Mouse (Mus musculus): ENCODE measurements around the gene Blvrb. TPM values are rescaled to one million over a fixed set of nuclear protein-coding genes. Genes with fewer than 3 reads are reported as not detected.
A peak's percentile ranks its signal among the peaks of the same experiment; 100 is the strongest.

The Blvrb gene
- polyA plus RNA-seq, 1 experiment, result 8.5 TPM

DNA sequence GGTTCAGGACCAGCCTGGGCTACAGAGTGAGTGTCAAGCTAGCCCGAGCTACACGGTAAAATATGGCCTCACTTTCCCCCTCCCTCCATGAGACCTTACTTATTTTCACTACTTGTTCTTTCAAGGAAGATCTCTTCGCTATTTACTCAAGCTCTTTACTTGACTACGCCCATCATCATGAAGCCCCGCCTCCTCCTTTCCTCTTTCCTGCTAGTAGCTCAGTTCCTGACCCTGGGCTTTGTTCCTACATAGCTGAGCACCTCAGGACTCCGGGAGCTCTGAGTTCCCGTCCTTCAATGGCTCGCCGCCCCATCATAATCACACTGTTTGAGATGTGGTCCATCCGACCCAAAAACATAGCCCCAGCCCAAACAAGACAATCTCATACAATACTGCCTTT lies 14.4 kb upstream of the Blvrb start:
- Histone ChIP-seq H3K4me1 (ENCODE audit: control insufficient read depth, insufficient read depth, low read length) (peaks cover 4% of the 10 kb centered on the region), H3K36me3 (ENCODE audit: control insufficient read depth, insufficient read depth, low read length) (no peaks in the 10 kb centered on the region), H3K4me3 (ENCODE audit: control insufficient read depth, low read depth, low read length) (no peak overlapping the region), H3K27me3 (ENCODE audit: control insufficient read depth, insufficient read depth, low read length) (no peaks in the 10 kb centered on the region), H3K27ac (ENCODE audit: control insufficient read depth, insufficient read depth, low read depth, low read length) (no peak overlapping the region)
- TF ChIP-seq POLR2A (IDR thresholded peaks at IDR 0.05; ENCODE audit: control insufficient read depth, low read depth, low read length) (no peak), CTCF (IDR thresholded peaks at IDR 0.05; ENCODE audit: control insufficient read depth, insufficient read depth, insufficient replicate concordance, low read depth, low read length) (no peak)

DNA sequence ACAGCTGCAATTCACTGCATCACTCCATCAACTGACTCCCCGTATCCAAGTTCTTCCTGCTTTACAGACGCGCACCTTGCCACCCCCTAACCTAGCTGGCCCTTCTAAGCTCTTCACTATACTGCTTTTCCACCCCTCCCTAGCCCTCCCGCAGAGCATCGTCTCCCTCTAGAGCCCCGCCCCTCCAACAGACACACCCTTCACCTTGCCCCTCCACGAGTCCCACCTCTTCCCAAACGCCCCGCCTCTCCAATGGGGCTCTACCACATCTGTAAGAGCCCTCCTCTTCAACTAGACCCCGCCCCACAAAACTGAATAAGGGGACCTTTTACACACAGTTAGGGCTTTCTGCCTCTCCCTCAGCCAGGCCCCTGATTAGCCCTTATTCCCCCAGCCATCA lies 14.0 kb upstream of the Blvrb start:
- H3K4me3 ChIP-seq (ENCODE audit: control insufficient read depth, low read depth, low read length), result no peak overlapping the region
- no peak for TF ChIP-seq CTCF (IDR thresholded peaks at IDR 0.05; ENCODE audit: control insufficient read depth, insufficient read depth, insufficient replicate concordance, low read depth, low read length)
- TF ChIP-seq POLR2A (IDR thresholded peaks at IDR 0.05; ENCODE audit: control insufficient read depth, low read depth, low read length), result no peak
- peaks cover 4% of the 10 kb centered on the region for H3K4me1 ChIP-seq (ENCODE audit: control insufficient read depth, insufficient read depth, low read length)
- no peaks in the 10 kb centered on the region for H3K36me3 ChIP-seq (ENCODE audit: control insufficient read depth, insufficient read depth, low read length)
- no peaks in the 10 kb centered on the region for H3K27me3 ChIP-seq (ENCODE audit: control insufficient read depth, insufficient read depth, low read length)
- no peak overlapping the region for H3K27ac ChIP-seq (ENCODE audit: control insufficient read depth, insufficient read depth, low read depth, low read length)

DNA sequence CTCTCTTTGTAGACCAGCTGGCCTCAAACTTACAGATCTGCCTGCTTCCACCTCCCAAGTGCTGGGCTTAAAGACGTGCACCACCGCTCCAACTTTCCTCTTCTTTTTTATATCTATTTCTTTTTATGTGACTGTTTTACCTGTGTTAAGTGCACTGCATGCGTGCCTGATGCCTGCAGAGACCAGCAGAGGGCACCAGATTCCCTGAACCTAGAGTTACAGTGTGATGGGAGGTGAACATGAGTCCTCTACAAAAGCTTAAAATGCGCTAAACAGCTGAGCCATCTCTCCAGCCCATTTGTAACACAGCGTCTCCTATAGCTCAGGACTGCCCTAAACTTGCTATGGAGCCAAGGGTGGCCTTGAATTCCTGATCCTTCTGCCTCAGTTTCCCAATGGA lies 10.2 kb upstream of the Blvrb start:
- TF ChIP-seq POLR2A (IDR thresholded peaks at IDR 0.05; ENCODE audit: control insufficient read depth, low read depth, low read length) (no peak), CTCF (IDR thresholded peaks at IDR 0.05; ENCODE audit: control insufficient read depth, insufficient read depth, insufficient replicate concordance, low read depth, low read length) (no peak; the same call in 1 of the 2 replicates)
- Histone ChIP-seq H3K27me3 (ENCODE audit: control insufficient read depth, insufficient read depth, low read length) (no peaks in the 10 kb centered on the region), H3K36me3 (ENCODE audit: control insufficient read depth, insufficient read depth, low read length) (no peaks in the 10 kb centered on the region), H3K4me1 (ENCODE audit: control insufficient read depth, insufficient read depth, low read length) (peaks cover 4% of the 10 kb centered on the region), H3K27ac (ENCODE audit: control insufficient read depth, insufficient read depth, low read depth, low read length) (no peak overlapping the region), H3K4me3 (ENCODE audit: control insufficient read depth, low read depth, low read length) (no peak overlapping the region)

DNA sequence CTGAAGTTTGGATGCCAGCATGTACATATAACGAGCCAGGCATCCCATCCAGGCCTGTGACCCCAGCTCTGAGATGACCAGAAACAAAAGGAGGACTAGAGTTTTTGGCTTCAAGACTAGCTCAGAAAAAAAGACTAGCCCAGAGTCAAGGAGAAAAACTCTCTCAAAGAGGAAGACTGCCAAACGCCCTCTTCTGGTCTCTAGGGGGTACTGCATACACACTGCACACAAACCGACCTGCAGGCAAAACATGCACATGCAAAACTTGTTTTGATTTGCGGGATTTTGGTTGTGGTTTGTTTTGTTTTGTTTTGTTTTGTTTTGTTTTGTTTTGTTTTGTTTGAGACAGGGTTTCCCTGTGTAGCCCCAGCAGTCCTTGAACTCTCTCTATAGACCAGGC lies 7.8 kb upstream of the Blvrb start:
- Histone ChIP-seq H3K4me3 (ENCODE audit: control insufficient read depth, low read depth, low read length) (no peak overlapping the region), H3K4me1 (ENCODE audit: control insufficient read depth, insufficient read depth, low read length) (no peaks in the 10 kb centered on the region), H3K27ac (ENCODE audit: control insufficient read depth, insufficient read depth, low read depth, low read length) (no peak overlapping the region), H3K27me3 (ENCODE audit: control insufficient read depth, insufficient read depth, low read length) (no peaks in the 10 kb centered on the region), H3K36me3 (ENCODE audit: control insufficient read depth, insufficient read depth, low read length) (no peaks in the 10 kb centered on the region)
- TF ChIP-seq CTCF (IDR thresholded peaks at IDR 0.05; ENCODE audit: control insufficient read depth, insufficient read depth, insufficient replicate concordance, low read depth, low read length) (peak; percentile 31; the same call in 1 of the 2 replicates), POLR2A (IDR thresholded peaks at IDR 0.05; ENCODE audit: control insufficient read depth, low read depth, low read length) (no peak)

DNA sequence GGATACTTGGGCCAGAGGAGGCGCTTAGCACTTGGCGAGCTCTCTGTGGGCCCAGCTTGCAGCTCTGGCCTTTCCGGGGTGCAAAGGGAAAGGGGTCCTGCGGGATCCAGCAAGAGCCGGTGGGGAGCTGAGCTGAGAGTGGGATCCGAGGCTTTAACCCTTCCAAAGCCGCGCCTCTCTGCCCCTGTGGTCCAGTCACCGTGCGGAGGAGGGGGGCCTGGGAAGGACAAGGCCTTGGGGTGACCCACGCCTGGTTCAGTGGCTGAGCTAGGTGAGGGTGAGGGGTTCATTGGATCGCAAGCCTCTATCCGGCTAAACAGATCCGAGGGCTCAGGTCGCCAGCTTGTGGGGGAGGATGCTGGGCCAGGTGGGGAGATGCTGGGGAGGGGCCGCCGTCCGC lies 1.7 kb upstream of the Blvrb start:
- Histone ChIP-seq H3K36me3 (ENCODE audit: control insufficient read depth, insufficient read depth, low read length) (no peaks in the 10 kb centered on the region), H3K27me3 (ENCODE audit: control insufficient read depth, insufficient read depth, low read length) (no peaks in the 10 kb centered on the region), H3K4me3 (ENCODE audit: control insufficient read depth, low read depth, low read length) (peak overlapping the region; percentile 73), H3K4me1 (ENCODE audit: control insufficient read depth, insufficient read depth, low read length) (peaks cover 22% of the 10 kb centered on the region), H3K27ac (ENCODE audit: control insufficient read depth, insufficient read depth, low read depth, low read length) (no peak overlapping the region)
- TF ChIP-seq CTCF (IDR thresholded peaks at IDR 0.05; ENCODE audit: control insufficient read depth, insufficient read depth, insufficient replicate concordance, low read depth, low read length) (no peak), POLR2A (IDR thresholded peaks at IDR 0.05; ENCODE audit: control insufficient read depth, low read depth, low read length) (no peak)

DNA sequence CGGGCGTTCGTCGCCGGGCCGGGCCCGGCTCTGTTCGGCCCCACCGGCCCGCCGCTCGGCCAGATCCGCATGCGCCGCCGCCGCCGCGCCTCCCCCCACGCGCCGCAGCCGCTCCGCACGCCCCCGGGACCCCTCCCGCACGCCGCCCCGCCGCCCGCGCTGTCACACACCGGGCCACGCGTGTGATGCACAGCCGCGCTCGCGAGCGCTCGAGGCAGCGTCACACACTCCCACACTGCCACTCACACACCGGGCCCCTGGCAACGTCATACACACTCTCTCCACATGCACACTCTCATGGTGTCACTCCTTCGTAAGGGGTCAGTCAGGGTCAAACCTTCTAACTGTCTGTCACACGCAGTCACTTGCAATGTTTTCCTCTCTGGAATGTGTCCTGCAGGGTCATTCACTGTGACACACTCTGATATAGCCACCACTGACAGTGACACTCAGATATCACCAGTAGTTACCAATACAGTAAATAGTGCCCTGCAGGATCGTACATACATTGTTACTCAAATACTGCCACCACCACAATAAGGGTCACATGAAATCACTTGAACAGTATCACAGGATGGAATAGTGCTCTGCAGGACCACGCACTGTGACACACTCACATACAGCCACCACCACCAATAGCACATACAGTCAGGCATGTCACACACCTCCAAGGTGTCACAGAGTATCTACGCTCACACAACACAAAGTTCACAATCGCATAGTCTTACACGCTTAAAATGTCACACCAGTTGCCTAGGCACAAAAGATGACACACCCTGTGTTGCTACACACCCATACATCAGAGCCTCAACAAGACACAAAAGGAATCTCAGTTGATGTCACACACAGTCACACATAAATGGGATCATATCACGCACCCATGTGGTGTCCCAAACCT lies 1.0 kb upstream of the Blvrb start:
- Histone ChIP-seq H3K4me3 (ENCODE audit: control insufficient read depth, low read depth, low read length) (peak overlapping the region; percentile 73), H3K4me1 (ENCODE audit: control insufficient read depth, insufficient read depth, low read length) (peaks cover 22% of the 10 kb centered on the region), H3K36me3 (ENCODE audit: control insufficient read depth, insufficient read depth, low read length) (no peaks in the 10 kb centered on the region), H3K27me3 (ENCODE audit: control insufficient read depth, insufficient read depth, low read length) (no peaks in the 10 kb centered on the region), H3K27ac (ENCODE audit: control insufficient read depth, insufficient read depth, low read depth, low read length) (no peak overlapping the region)
- TF ChIP-seq CTCF (IDR thresholded peaks at IDR 0.05; ENCODE audit: control insufficient read depth, insufficient read depth, insufficient replicate concordance, low read depth, low read length) (no peak), POLR2A (IDR thresholded peaks at IDR 0.05; ENCODE audit: control insufficient read depth, low read depth, low read length) (no peak)

DNA sequence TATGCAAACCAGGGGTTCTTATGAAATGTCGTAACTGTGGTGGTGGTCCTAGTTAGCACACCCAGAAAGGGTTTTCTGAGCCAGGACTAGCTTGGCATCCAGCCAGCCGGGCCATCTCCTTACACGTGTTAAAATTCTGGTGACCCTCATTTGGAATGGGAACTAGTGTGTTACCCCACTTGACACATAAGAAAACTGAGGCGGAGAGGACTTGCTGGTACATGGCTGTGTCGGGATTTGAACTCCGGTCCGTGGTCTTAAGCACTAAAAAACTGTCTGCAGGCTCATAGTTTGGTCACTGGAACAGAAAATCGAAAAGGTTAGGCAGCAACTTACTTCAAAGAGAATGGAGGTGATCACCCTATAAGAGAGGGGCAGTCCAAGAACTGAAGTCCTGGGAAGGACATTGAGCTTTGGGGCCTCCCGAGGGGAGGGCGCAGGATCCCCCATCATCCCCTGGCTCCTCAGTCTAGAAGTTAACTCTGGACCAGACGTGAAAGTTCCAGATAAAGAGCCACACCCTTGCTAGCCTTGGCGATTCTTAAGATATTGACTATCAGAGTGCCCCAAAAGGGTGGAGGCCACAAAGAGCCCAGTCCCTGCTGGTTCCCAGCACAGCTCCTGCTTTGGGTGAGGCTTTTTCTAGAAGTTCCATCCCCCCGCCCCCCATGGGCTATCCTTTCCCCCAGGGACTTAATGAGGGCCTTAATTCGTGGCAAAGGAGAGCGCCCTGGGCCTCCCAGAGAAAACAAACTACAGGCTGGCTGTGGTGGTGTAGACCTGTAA lies 836 bp downstream of the Blvrb start:
- Histone ChIP-seq H3K36me3 (ENCODE audit: control insufficient read depth, insufficient read depth, low read length) (no peaks in the 10 kb centered on the region), H3K27ac (ENCODE audit: control insufficient read depth, insufficient read depth, low read depth, low read length) (no peak overlapping the region), H3K4me1 (ENCODE audit: control insufficient read depth, insufficient read depth, low read length) (peaks cover 22% of the 10 kb centered on the region), H3K4me3 (ENCODE audit: control insufficient read depth, low read depth, low read length) (peak overlapping the region; percentile 79), H3K27me3 (ENCODE audit: control insufficient read depth, insufficient read depth, low read length) (no peaks in the 10 kb centered on the region)
- TF ChIP-seq CTCF (IDR thresholded peaks at IDR 0.05; ENCODE audit: control insufficient read depth, insufficient read depth, insufficient replicate concordance, low read depth, low read length), result no peak
- TF ChIP-seq POLR2A (IDR thresholded peaks at IDR 0.05; ENCODE audit: control insufficient read depth, low read depth, low read length), result no peak
